Mouse (Mus musculus) c-Kit-positive CD71-positive TER-119-positive erythroid progenitor cells, embryonic 14.5 days (primary cell): ENCODE measurements around the gene Zfp628.
A peak's percentile ranks its signal among the peaks of the same experiment; 100 is the strongest.
"Not testable (repeated sequence)": the region's sequence is repeated elsewhere in the genome, so short reads cannot be mapped to it uniquely, and the experiment has no call there.

Experiments used
- DNase-seq: peaks from one replicate; pipeline ENCODE4 v3.0.0-alpha.2; 2013; ENCODE audit warnings: low spot score

The Zfp628 gene

GRCm38 (mm10) chr7:4915007-4915665 is at the start of gene Zfp628:
Gene Zfp628, plus strand, starts transcription at chr7:4915217.
- DNase-seq: peak; percentile 96

DNA sequence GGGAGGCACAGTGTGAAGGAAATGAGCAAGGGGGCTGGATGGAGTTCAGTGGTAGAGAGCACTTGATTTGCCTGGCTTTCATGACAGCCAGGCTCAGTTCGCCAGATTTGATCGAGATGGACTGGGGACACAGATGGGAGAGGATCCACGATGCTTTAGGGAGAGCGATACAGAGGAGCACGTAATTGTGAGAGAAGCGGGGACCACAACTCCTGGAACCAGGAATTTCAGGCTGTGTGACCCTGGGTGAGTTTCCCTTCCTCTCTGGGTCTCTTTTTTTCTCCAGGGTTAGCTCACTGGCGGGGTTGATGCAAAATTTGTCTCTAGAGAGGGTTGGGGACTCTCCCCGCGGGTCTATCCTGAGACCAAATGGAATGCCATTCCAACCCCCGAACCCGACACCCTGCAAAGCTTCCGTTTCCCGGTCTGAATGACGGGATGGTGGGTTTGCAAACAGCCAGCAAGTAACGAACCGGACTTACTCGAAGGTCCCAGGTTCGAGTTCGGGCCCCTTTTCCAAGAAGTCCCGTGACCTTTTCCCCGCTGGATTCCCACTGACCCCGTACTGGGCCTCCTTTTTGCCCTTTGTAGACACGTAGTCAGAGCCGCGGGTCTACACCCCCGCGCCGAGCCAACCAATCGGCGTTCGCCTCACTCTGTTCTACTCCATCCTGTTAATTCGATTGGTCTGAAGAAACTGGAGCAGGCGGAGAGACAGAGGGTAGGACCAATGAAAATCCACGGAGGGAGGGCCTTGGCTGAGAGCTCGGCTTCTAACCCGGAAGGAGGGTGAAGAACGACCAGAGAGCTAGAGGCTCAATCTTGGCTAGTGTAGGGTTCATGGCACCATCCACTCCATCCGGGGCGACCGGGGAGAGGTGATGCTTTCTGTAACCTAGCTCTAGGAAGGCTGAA is 49.2 kb upstream of the Zfp628 start:
- DNase-seq: peak; percentile 98

DNA sequence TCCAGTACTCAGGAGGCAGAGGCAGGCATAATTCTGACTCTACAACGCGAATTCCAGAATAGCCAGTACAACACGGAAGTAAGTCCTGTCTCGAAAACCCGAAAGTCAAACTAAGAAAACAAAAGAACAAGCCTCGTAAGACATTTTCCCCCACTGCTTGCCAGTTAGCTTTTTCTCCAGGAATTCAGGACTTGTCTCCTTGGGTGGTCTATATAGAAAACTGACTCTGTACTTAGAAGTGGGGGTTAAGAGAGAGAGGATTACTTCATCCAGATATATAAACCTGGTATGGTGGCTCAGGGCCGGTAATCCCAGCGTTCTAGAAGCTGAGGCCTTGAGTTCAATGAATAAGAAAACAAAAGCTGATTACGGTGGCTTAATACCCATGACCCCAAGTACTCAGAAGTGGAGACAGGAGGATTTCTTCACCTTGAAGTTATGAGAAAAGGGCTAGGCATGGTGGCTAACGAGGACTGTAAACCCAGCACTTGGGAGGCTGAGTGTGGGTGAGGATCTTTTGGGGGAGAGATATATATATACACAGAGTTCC is 48.3 kb upstream of the Zfp628 start:
- no peak for DNase-seq

GRCm38 (mm10) chr7:4870133-4870532 is 44.9 kb upstream of the Zfp628 start, which contains the start of gene Isoc2b:
Gene Isoc2b, minus strand, starts transcription at chr7:4870258.
- no peak for DNase-seq

DNA sequence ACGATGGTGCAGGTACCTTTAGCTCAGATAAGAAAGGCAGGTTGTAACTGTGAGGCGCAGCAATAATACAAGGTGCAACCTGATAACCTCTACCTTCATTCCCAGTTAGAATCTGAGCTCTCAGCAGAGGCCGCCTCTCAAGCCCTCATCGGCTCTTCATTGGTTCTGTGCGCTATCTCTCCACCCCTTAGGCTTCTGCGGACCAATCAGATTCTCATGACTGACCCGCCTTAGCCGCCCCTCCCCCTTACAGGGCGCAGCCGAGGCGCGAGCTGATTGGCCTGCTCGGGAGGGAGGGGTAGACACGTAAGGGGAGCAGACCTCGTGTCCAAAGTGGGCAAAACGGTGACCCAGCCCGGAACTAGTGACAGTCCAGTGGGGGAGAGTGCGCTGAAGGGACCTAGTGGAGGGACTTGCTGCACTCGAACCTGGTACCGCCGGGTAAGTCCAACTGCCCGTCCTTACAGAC is 38.2 kb upstream of the Zfp628 start, which contains the start of gene Isoc2a:
Gene Isoc2a (plus strand): TSS at position 401 of the 469 bp plus-strand sequence.
- peak; percentile 92 for DNase-seq

DNA sequence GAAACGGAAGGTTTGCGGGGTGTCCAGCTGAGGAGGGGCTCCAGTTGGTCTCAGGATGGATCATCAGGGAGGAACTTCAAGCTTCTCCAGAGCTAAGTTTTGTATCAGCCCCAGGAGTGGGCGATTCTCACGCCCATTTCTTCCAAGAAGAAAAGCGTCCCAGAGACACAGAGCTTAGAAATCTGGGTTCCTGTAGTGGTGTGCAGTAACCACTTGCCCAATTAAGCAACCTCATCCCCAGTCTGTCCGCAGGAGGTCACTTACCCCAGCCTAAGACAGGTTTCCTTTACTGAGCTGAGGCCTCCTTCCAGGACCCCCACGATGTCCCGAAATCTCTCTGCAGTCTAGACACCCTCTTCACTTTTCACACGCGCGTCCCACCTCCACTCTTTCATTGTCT is 37.8 kb upstream of the Zfp628 start:
- no peak for DNase-seq

GRCm38 (mm10) chr7:4878186-4878585 is 36.8 kb upstream of the Zfp628 start:
- no peak for DNase-seq

DNA sequence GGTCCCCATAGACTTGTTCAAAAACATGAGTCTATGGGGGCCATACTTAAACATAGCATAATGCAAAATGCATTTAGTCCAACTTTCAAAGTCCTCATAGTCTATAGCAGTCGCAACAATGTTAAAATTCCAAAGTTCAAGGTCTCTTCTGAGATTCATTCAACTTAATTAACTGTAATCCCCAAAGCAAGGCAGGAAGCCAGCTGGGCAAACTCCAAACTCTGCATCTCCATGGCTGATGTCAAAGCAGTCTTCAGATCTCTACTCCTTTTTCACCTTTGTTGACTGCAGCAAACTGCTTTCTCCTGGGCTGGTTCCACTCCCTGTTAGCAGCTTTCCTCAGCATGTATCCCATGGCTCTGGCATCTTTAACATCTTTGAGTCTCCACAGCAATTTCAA is 36.0 kb upstream of the Zfp628 start:
- not testable (repeated sequence) for DNase-seq

DNA sequence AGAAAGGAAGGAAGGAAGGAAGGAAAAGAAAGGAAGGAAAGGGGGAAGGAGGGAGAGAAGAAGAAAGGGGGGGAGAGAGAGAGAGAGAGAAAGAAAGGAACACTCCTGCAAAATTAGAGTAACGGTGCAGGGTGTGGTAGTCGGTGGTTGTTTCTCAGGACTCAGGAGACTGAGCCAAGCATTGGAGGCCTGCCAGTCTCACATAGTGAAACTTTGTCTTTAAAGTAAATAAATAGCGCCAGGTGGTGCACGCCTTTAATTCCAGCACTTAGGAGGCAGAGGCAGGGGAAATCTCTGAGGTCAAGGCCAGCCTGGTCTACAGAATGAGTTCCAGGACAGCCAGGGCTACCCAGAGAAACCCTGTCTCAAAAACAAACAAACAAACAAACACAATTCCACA is 28.3 kb upstream of the Zfp628 start:
- DNase-seq: no peak

DNA sequence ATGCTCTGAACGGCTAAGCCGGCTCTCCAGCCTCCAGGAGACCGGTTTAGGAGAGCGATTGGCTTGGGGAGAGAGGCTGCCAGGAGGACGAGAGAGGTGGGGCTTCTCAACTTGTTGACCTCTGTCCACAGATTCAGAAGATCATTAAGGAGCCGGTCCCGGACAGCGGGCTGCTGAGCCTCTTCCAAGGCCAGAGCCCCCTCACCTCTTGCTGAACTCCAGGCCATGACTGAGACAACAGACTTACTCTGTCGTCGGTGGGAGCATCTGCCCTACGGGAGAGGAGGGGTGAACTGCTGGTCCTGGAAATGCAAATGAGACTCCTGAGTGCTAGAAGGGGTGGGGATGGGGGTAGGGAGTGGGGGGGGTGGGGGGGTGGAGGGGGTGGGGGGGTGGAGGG is 19.8 kb upstream of the Zfp628 start:
- DNase-seq: no peak

- DNase-seq: no peak
Observed at GRCm38 (mm10) chr7:4898851-4899648, 16.0 kb upstream of the Zfp628 start.

DNA sequence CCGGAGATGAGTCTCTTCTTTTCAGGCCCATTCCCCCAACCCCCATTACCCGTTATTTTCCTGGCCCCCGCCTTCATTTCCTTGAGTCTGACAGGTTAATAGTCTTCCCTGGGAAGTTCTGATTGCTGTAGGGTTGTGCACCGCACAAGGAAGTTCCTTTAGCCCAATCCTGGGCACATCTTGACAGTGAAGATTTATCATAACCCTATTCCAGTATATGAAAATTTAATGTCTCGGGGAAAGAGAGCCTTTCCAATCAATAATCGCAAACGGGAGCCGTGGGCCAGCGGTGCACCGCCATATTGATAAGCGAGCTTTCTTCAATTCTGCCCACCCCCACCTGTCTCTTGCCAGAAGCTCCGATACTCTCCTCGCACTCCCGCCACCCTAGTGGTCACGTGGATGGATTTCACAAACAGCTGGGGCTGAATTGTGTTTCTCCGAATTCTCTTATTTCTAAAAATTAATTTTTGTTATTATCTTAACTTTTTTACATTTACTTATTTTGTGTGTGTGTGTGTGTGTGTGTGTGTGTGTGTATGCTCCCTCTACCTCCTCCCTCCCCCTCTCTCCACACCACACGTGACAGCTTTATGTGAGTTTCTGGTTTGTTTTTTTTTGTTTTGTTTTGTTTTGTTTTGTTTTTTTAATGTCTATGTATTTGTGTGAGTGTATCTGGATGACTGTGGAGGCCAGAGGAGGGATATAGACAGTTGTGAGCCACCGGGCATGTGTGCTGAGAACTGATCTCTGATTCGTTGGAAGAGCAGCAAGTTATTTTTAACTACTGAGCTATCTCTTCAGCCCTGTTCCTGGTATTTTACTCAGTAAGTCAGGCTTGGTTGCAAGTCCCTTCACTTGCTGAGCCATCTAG is 15.1 kb upstream of the Zfp628 start:
- no peak for DNase-seq

DNA sequence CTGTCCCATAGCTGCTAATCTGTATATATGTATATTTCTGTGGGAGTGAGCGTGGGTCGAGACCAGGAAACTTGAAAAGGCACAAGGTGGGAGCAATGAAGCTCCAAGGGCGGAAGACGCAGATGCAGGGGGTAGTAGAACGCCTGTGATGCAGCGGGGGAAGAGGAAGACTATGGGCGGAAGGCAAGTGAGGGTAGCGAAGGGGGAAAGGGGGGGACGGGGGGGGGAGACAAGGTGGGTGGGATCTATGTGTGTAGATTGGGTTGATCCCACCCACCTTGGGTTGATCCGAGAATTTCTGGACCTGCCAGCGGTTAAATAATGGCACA is 14.5 kb upstream of the Zfp628 start:
- DNase-seq: no peak

DNA sequence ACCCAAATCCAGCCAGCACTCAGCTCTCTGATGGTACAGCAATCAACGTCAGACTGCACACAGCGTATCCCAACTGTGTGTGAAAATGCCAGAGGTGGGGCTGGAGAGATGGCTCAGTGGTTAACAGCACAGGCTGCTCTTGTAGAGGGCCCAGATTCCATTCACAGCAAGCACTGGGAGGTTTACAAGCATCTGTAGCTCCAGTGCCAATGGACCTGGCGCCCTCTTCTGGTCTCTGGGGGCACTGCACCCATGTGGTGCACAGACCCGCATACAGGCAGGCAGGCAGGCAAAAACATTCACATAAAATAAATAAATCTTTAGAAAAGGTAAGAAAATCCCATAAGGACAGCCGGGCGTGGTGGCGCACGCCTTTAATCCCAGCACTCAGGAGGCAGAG is 13.8 kb upstream of the Zfp628 start:
- DNase-seq: peak; percentile 46

DNA sequence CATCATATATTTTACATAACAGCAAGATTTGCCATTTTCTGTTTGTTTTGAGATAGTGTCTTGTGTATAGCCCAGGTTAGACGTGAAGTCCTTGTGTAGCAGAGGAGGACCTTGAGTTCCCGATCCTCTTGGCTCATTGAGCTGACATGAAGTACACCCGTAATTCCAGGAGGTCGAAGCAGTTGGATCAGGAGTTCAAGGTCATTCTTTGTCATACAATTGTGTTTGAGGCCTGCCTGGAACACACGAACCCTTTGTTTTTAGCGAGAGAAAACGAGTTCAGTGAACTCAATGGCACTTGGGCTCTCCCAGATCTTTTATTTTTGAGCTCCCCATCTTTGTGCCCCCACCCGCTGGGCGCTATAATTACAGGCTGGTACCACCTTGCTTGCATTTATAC is 12.6 kb upstream of the Zfp628 start:
- no peak for DNase-seq

- no peak for DNase-seq
Observed at GRCm38 (mm10) chr7:4906466-4906950, 8.5 kb upstream of the Zfp628 start, which contains the start of gene Gm36210. Gene Gm36210, minus strand, starts transcription at chr7:4906516.

DNA sequence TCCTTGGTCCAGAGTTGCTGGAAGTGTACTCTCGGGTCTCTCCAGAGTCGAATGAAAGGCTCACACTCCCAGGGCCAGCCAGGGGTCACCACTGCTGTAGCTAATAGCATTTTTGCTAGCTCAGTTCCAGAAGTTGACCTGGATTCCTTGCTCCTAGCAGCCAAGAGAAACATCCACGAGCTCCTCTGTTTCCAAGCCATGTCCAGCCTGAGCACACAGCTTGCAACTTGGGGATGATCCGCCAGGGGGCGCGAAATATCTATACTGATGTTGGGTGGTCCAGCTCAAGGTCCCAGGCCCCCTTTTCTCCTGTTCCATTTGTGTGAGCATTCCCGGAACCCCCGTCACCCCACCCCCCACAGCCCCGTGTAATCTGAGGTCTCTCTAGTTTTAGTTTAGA is 3.5 kb upstream of the Zfp628 start:
- DNase-seq: no peak

DNA sequence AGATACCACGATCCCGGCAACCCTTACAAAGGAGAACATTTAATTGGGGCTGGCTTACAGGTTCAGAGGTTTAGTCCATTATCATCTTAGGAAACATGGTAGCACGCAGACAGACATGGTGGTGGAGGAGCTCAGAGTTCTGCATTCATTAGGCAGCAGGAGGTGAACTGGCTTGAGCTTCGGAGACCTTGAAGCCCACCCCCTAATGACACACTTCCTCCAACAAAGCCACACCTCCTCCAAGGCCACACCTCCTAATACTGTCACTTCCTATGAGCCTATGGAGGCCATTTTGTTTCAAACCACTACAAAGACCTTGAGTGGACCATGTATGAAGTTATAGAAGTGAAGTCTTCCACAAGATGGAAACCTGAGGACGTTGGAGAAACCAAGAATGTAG is 2.8 kb upstream of the Zfp628 start:
- DNase-seq: no peak

GRCm38 (mm10) chr7:4915669-4916416 is 826 bp downstream of the Zfp628 start:
- no peak for DNase-seq

GRCm38 (mm10) chr7:4917494-4917893 is 2.5 kb downstream of the Zfp628 start:
- DNase-seq: no peak
